Mouse (Mus musculus) forebrain, embryonic 12.5 days (tissue): ENCODE results near the gene Tgfa. TPM values are rescaled to one million over a fixed set of nuclear protein-coding genes. Genes with fewer than 3 reads are reported as not detected.

ENCODE experiments used
- ATAC-seq: fragments of 200-750 bp; cut with Nextera tagmentation; 2 replicates; pipeline ENCODE4 v1.8.0; 2017; ENCODE audit warnings: moderate TSS enrichment; ENCODE audit not compliant: low FRiP score
- H3K27ac ChIP-seq: fragments of 300-500 bp; sonication (generic); 2 replicates; pipeline ENCODE4 v1.5.1; 2016; ENCODE audit warnings: mild to moderate bottlenecking
- H3K27me3 ChIP-seq: fragments of 300-500 bp; sonication (generic); 2 replicates; pipeline ENCODE4 v1.6.1; 2016; ENCODE audit warnings: mild to moderate bottlenecking
- H3K36me3 ChIP-seq: fragments of 300-500 bp; sonication (generic); replicated peaks from 2 replicates; pipeline ENCODE4 v1.6.1; 2016; ENCODE audit warnings: mild to moderate bottlenecking
- H3K4me1 ChIP-seq: fragments of 300-500 bp; sonication (generic); 2 replicates; pipeline ENCODE4 v1.6.1; 2016
- H3K4me2 ChIP-seq: fragments of 300-500 bp; sonication (generic); 2 replicates; pipeline ENCODE4 v1.6.1; 2016; ENCODE audit warnings: mild to moderate bottlenecking, moderate library complexity
- H3K4me3 ChIP-seq: fragments of 300-500 bp; sonication (generic); replicated peaks from 2 replicates; pipeline ENCODE4 v1.5.1; 2016; ENCODE audit warnings: mild to moderate bottlenecking
- H3K9ac ChIP-seq: fragments of 300-500 bp; sonication (generic); 2 replicates; pipeline ENCODE4 v1.6.1; 2016; ENCODE audit warnings: mild to moderate bottlenecking
- H3K9me3 ChIP-seq: fragments of 300-500 bp; sonication (generic); 2 replicates; pipeline ENCODE4 v1.6.1; 2016
- WGBS: fragments of 180-500 bp; shearing (Covaris S2); methylation state at CpG from one replicate; pipeline ENCODE4 v1.1.7; 2016; 5-methylcytosine and 5-hydroxymethylcytosine counted together
- polyA plus RNA-seq: library from polyadenylated mRNA; unstranded; fragments of >200 nt; fragmentation: Nextera tagmentation; extraction: Ambion mirVana; gene quantifications from 2 replicates; pipeline ENCODE4 v1.2.1, GENCODE M21; 2016

The Tgfa gene
- polyA plus RNA-seq, 1 experiment from 2014 or later, result 3.0 TPM

GRCm38 (mm10) chr6:86166426-86166825 lies 28.6 kb upstream of the Tgfa start:
- H3K36me3 ChIP-seq, result no peaks in the 10 kb centered on the region
- WGBS, result 80% methylated on average over 9 of the region's 9 CpGs
- no peak for ATAC-seq
- H3K4me2 ChIP-seq, result no peak overlapping the region
- H3K9me3 ChIP-seq, result no peaks in the 10 kb centered on the region
- no peak overlapping the region for H3K4me3 ChIP-seq
- no peaks in the 10 kb centered on the region; the same call in 1 of the 2 replicates for H3K4me1 ChIP-seq
- no peaks in the 10 kb centered on the region; the same call in 1 of the 2 replicates for H3K27me3 ChIP-seq
- H3K27ac ChIP-seq, result no peak overlapping the region
- no peak overlapping the region for H3K9ac ChIP-seq

- Histone ChIP-seq H3K4me2 (no peak overlapping the region), H3K36me3 (no peaks in the 10 kb centered on the region), H3K4me1 (no peaks in the 10 kb centered on the region; the same call in 1 of the 2 replicates), H3K27ac (no peak overlapping the region), H3K27me3 (no peaks in the 10 kb centered on the region; the same call in 1 of the 2 replicates), H3K9me3 (no peaks in the 10 kb centered on the region), H3K9ac (no peak overlapping the region), H3K4me3 (no peak overlapping the region)
- ATAC-seq, result no peak
- WGBS, result 75% methylated on average over 5 of the region's 5 CpGs
These were observed 27.2 kb upstream of the Tgfa start for GRCm38 (mm10) chr6:86167851-86168250.

DNA sequence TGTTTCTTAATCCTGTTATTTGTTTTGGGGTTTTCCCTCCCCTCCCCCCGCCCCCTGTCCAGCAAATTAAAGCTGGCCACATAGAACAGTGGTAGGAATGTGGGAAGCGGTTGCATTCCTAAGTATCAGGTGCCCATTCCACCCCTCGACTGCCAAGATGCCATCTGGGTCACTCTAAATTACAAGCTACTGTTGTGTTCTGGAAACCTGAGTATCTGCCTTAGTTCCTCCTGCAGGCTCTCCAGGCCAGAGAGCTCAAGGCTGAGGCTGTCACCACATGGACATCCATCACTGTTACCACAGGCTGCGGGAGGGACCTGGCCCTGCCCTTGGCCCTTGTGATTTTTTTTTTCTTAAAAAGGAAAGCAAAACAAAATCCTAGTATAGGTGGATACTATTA lies 25.9 kb upstream of the Tgfa start:
- no peak for ATAC-seq

DNA sequence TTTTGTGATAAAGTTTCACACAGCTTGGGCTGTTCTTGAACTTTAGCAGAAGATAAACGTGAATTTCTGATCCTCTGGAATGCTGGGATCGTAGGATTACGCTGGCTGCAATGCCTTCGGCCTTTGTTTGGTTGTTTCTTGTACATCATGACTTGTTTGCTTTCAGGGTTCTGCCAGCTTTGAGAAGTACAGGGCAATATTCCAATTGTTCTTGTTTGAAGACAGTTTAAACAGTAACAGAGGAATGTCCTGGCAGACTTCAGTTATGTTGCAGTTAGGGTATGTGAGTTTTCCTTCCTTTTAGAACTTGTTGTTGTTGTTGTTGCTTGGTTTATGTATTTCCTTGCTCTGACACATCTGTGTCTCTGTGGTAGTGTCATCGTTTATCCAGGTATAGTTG lies 18.8 kb upstream of the Tgfa start:
- H3K4me2 ChIP-seq, result no peak overlapping the region
- H3K9me3 ChIP-seq, result no peaks in the 10 kb centered on the region
- H3K4me3 ChIP-seq, result no peak overlapping the region
- no peaks in the 10 kb centered on the region for H3K27me3 ChIP-seq
- no peaks in the 10 kb centered on the region for H3K36me3 ChIP-seq
- WGBS, result 86% methylated on average over 5 of the region's 5 CpGs
- no peak for ATAC-seq
- H3K27ac ChIP-seq, result no peak overlapping the region
- H3K9ac ChIP-seq, result no peak overlapping the region
- no peaks in the 10 kb centered on the region for H3K4me1 ChIP-seq

More for the DNA sequence above, 25.9 kb upstream of the Tgfa start:
- Histone ChIP-seq H3K4me3 (no peak overlapping the region), H3K4me1 (no peaks in the 10 kb centered on the region; the same call in 1 of the 2 replicates), H3K9ac (no peak overlapping the region), H3K27me3 (no peaks in the 10 kb centered on the region; the same call in 1 of the 2 replicates), H3K9me3 (no peaks in the 10 kb centered on the region), H3K27ac (no peak overlapping the region), H3K36me3 (no peaks in the 10 kb centered on the region), H3K4me2 (no peak overlapping the region)
- 70% methylated on average over 4 of the region's 4 CpGs for WGBS

GRCm38 (mm10) chr6:86176721-86177120 lies 18.3 kb upstream of the Tgfa start:
- 78% methylated on average over 6 of the region's 6 CpGs for WGBS
- Histone ChIP-seq H3K27ac (no peak overlapping the region), H3K9me3 (no peaks in the 10 kb centered on the region), H3K4me1 (no peaks in the 10 kb centered on the region), H3K36me3 (no peaks in the 10 kb centered on the region), H3K4me3 (no peak overlapping the region), H3K27me3 (no peaks in the 10 kb centered on the region), H3K9ac (no peak overlapping the region), H3K4me2 (no peak overlapping the region)
- ATAC-seq, result no peak

GRCm38 (mm10) chr6:86177331-86177982 lies 17.6 kb upstream of the Tgfa start:
- H3K4me2 ChIP-seq, result no peak overlapping the region
- no peak for ATAC-seq
- no peak overlapping the region for H3K9ac ChIP-seq
- no peak overlapping the region for H3K4me3 ChIP-seq
- WGBS, result 95% methylated on average over 9 of the region's 9 CpGs
- H3K4me1 ChIP-seq, result no peaks in the 10 kb centered on the region
- no peak overlapping the region for H3K27ac ChIP-seq
- no peaks in the 10 kb centered on the region for H3K36me3 ChIP-seq
- no peaks in the 10 kb centered on the region for H3K27me3 ChIP-seq
- no peaks in the 10 kb centered on the region for H3K9me3 ChIP-seq

DNA sequence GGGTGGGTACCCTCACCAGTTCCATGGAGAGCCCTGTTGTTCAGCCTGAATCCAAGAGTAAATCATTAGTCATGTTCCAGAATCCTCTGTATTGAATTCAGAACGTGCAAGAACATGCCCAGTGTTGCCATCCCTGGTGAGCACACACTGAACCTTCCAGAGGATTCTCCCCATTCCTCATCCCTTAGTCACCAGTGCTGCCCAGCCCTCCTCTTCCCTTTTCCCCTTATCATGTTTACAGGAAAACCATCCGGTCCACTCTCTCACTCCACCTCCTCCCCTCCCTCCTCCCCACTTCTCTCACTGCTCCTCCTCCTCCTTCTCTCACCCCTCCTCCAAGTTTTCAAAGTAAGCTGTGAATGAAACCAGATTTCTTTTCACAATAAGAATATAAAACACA lies 14.4 kb upstream of the Tgfa start:
- WGBS, result 48% methylated on average over 2 of the region's 2 CpGs
- Histone ChIP-seq H3K4me1 (no peaks in the 10 kb centered on the region), H3K36me3 (no peaks in the 10 kb centered on the region), H3K4me2 (no peak overlapping the region), H3K9ac (no peak overlapping the region), H3K9me3 (no peaks in the 10 kb centered on the region), H3K27me3 (no peaks in the 10 kb centered on the region), H3K4me3 (no peak overlapping the region), H3K27ac (no peak overlapping the region)
- no peak for ATAC-seq

- no peaks in the 10 kb centered on the region for H3K9me3 ChIP-seq
- no peaks in the 10 kb centered on the region for H3K36me3 ChIP-seq
- H3K9ac ChIP-seq, result no peak overlapping the region
- H3K27me3 ChIP-seq, result no peaks in the 10 kb centered on the region
- 69% methylated on average over 9 of the region's 9 CpGs for WGBS
- ATAC-seq, result no peak
- H3K4me3 ChIP-seq, result no peak overlapping the region
- no peak overlapping the region for H3K4me2 ChIP-seq
- no peak overlapping the region for H3K27ac ChIP-seq
- no peaks in the 10 kb centered on the region for H3K4me1 ChIP-seq
These were observed 13.0 kb upstream of the Tgfa start for GRCm38 (mm10) chr6:86182016-86182415.

GRCm38 (mm10) chr6:86182626-86183025 lies 12.4 kb upstream of the Tgfa start:
- Histone ChIP-seq H3K27ac (no peak overlapping the region), H3K27me3 (no peaks in the 10 kb centered on the region), H3K4me2 (no peak overlapping the region), H3K36me3 (no peaks in the 10 kb centered on the region), H3K4me1 (no peaks in the 10 kb centered on the region), H3K9ac (no peak overlapping the region), H3K9me3 (no peaks in the 10 kb centered on the region), H3K4me3 (no peak overlapping the region)
- 88% methylated on average over 5 of the region's 5 CpGs for WGBS
- no peak for ATAC-seq

DNA sequence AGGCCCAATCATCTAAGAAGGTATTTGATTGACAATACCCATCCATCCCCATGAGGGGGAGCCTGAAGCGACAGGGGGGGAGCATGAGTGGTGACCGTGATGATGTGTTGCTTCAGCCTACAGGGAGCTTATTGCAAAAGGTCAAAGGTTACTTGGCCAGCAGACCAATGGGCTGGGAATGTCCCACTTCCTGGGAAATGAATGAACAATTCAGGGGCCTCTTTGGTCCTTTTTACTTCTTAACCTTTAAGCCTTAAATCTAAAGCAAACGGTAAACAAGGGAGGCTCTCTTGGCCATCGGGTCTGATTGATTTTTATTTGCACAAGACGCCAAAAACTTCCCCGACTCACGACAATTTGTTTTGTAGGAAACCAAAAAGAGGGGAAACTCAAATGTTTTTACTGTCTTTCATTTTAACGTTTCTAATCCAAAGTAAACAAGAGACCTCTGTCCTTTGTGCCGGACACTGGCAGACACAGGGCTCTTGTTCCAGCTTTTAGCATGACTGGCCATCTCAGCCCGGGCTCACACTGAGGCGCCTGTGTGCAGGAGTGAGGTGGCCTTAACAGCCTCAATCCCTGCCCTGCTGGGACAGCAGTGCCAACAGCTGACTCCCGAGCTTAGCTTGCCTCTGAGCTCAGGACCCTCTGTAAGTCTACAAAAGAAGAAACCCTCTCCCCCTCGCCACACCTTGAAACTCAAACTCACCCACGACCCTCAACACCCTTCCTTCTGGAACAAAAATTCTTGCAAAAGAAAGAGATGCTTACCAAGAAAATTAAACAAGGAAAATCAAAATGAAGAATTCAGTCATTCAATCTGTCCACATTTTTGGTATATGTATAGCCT lies 8.7 kb upstream of the Tgfa start:
- Histone ChIP-seq H3K27ac (no peak overlapping the region), H3K4me1 (no peaks in the 10 kb centered on the region), H3K36me3 (no peaks in the 10 kb centered on the region), H3K9ac (no peak overlapping the region), H3K27me3 (0 out of 2 replicates have a peak, but pooled peaks cover 3% of the 10 kb centered on the region), H3K4me2 (no peak overlapping the region), H3K4me3 (no peak overlapping the region), H3K9me3 (no peaks in the 10 kb centered on the region)
- no peak for ATAC-seq
- 42% methylated on average over 14 of the region's 14 CpGs for WGBS

- H3K27me3 ChIP-seq, result peaks cover 8% of the 10 kb centered on the region
- no peaks in the 10 kb centered on the region for H3K4me1 ChIP-seq
- no peak overlapping the region for H3K27ac ChIP-seq
- no peaks in the 10 kb centered on the region for H3K36me3 ChIP-seq
- ATAC-seq, result no peak
- no peaks in the 10 kb centered on the region for H3K9me3 ChIP-seq
- no peak overlapping the region for H3K4me2 ChIP-seq
- WGBS, result 84% methylated on average over 11 of the region's 11 CpGs
- no peak overlapping the region for H3K4me3 ChIP-seq
- H3K9ac ChIP-seq, result no peak overlapping the region
These were observed 6.1 kb upstream of the Tgfa start for GRCm38 (mm10) chr6:86188741-86189480.

- H3K27me3 ChIP-seq, result peaks cover 25% of the 10 kb centered on the region
- no peak for ATAC-seq
- 91% methylated on average over 3 of the region's 3 CpGs for WGBS
These were observed 4.4 kb upstream of the Tgfa start for GRCm38 (mm10) chr6:86190622-86191021.

More at GRCm38 (mm10) chr6:86190622-86191021, 4.4 kb upstream of the Tgfa start:
- no peak overlapping the region for H3K27ac ChIP-seq
- H3K4me3 ChIP-seq, result no peak overlapping the region
- peaks cover 2% of the 10 kb centered on the region; the same call in 1 of the 2 replicates for H3K4me1 ChIP-seq
- H3K36me3 ChIP-seq, result no peaks in the 10 kb centered on the region
- H3K9me3 ChIP-seq, result no peaks in the 10 kb centered on the region
- H3K4me2 ChIP-seq, result no peak overlapping the region
- H3K9ac ChIP-seq, result no peak overlapping the region
